Mouse (Mus musculus): ENCODE measurements around the gene Asz1. TPM values are rescaled to one million over a fixed set of nuclear protein-coding genes. Genes with fewer than 3 reads are reported as not detected.

Gene Asz1
- polyA plus RNA-seq (2015; fragmentation: Nextera tagmentation; extraction: Ambion mirVana) = not detected in 2 replicates

- no peak within 1 kb of the TSS for H3K4me2 ChIP-seq (replicated peaks)
- no peaks in the 10 kb centered on the region for H3K4me1 ChIP-seq
- 95% methylated on average over 22 of the region's 22 CpGs for WGBS
- H3K9me3 ChIP-seq = no peaks in the 10 kb centered on the region
- no peaks in the 10 kb centered on the region for H3K36me3 ChIP-seq
- H3K27me3 ChIP-seq = no peaks in the 10 kb centered on the region
- no peak for ATAC-seq (replicated peaks)
- no peak within 1 kb of the TSS for H3K27ac ChIP-seq (replicated peaks)
- no peak within 1 kb of the TSS for H3K9ac ChIP-seq (replicated peaks)
- H3K4me3 ChIP-seq = no peak within 1 kb of the TSS
Observed at GRCm38 (mm10) chr6:18108934-18109333, at the start of gene Asz1. Gene Asz1 (minus strand): TSS chr6:18109061.

DNA sequence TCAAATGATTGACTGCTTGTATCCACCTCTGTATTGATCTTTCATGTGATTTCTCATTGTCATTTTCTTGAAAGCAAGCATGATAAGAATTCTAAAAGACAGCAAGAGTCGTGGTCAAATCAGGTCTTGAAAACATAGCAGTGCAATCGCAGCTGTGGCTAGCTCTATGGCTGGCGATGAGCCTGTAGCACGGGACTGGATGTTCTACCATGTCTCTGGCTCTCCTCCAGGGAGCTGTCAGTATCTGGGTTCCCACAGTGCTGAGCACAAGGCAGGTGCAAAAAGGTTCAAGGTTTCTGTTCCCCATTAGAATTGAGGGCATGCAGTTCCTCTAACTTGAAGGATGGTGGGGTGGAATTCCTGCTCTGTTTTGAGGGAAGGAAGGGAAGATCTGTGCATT, 44.2 kb upstream of the Asz1 start:
- no peaks in the 10 kb centered on the region for H3K36me3 ChIP-seq
- no peak overlapping the region for H3K4me2 ChIP-seq (replicated peaks)
- no peak for ATAC-seq (replicated peaks)
- H3K9me3 ChIP-seq = no peaks in the 10 kb centered on the region
- no peaks in the 10 kb centered on the region for H3K27me3 ChIP-seq
- no peaks in the 10 kb centered on the region for H3K4me1 ChIP-seq
- 76% methylated on average over 4 of the region's 4 CpGs for WGBS
- H3K4me3 ChIP-seq = no peak overlapping the region
- no peak overlapping the region for H3K9ac ChIP-seq (replicated peaks)
- no peak overlapping the region for H3K27ac ChIP-seq (replicated peaks)

GRCm38 (mm10) chr6:18135246-18135645, 26.4 kb upstream of the Asz1 start:
- Histone ChIP-seq H3K4me1 (no peaks in the 10 kb centered on the region), H3K9me3 (no peaks in the 10 kb centered on the region), H3K27ac (replicated peaks) (no peak overlapping the region), H3K27me3 (no peaks in the 10 kb centered on the region), H3K9ac (replicated peaks) (no peak overlapping the region), H3K4me2 (replicated peaks) (no peak overlapping the region), H3K4me3 (no peak overlapping the region), H3K36me3 (no peaks in the 10 kb centered on the region)
- ATAC-seq (replicated peaks) = no peak
- WGBS = 52% methylated on average over 1 of the region's 1 CpGs

DNA sequence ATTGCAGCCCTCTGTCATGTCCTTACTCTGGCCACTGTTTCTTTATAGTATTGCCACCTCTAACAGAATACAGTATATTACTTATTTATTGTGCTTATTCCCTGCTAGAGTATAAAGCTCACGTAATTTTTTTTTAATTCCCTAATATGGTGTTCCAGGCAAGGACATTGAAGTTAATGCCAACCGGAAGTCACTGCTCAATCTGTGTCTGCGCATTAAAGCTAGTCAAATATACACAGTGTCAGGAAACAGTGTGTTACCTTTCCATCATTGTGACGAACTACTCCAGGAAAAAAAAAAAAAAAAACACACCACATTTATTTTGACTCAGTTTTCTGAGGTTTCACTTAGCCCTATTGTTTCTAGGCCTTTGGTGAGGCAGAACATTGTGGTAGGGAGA, 19.2 kb upstream of the Asz1 start:
- H3K9me3 ChIP-seq = no peaks in the 10 kb centered on the region
- ATAC-seq (replicated peaks) = no peak
- 88% methylated on average over 4 of the region's 4 CpGs for WGBS
- no peak overlapping the region for H3K9ac ChIP-seq (replicated peaks)
- no peak overlapping the region for H3K4me2 ChIP-seq (replicated peaks)
- no peaks in the 10 kb centered on the region for H3K36me3 ChIP-seq
- H3K27me3 ChIP-seq = no peaks in the 10 kb centered on the region
- H3K27ac ChIP-seq (replicated peaks) = no peak overlapping the region
- no peak overlapping the region for H3K4me3 ChIP-seq
- no peaks in the 10 kb centered on the region for H3K4me1 ChIP-seq

GRCm38 (mm10) chr6:18127206-18127983, 18.5 kb upstream of the Asz1 start:
- Histone ChIP-seq H3K9me3 (no peaks in the 10 kb centered on the region), H3K27me3 (no peaks in the 10 kb centered on the region), H3K36me3 (no peaks in the 10 kb centered on the region), H3K27ac (replicated peaks) (no peak overlapping the region), H3K4me2 (replicated peaks) (no peak overlapping the region), H3K4me3 (no peak overlapping the region), H3K4me1 (no peaks in the 10 kb centered on the region), H3K9ac (replicated peaks) (no peak overlapping the region)
- WGBS = 33% methylated on average over 2 of the region's 2 CpGs
- ATAC-seq (replicated peaks) = no peak

DNA sequence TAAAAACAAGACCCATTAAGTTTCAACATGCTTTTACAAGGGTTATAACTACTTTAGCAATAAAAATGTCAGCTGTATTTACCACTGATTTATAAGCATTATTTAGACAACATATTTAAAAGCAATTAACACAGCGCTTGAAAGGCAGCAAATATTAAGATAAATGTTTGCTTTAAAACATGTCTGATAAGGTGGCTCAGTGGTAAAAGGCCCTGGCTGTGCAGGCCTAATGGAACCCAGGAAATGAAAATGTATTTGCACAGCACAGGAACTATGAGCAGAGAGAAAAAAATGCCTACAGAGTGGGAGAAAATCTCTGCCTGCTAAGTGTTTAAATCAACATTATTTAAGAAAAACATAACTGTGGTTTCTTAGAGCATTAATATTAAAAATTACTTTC, 12.0 kb downstream of the Asz1 start:
- no peak for ATAC-seq (replicated peaks)
- Histone ChIP-seq H3K27ac (replicated peaks) (no peak overlapping the region), H3K4me1 (no peaks in the 10 kb centered on the region), H3K9ac (replicated peaks) (no peak overlapping the region), H3K36me3 (no peaks in the 10 kb centered on the region), H3K4me2 (replicated peaks) (no peak overlapping the region), H3K9me3 (no peaks in the 10 kb centered on the region), H3K4me3 (no peak overlapping the region), H3K27me3 (no peaks in the 10 kb centered on the region)
- 92% methylated on average over 1 of the region's 1 CpGs for WGBS

GRCm38 (mm10) chr6:18089098-18089497, 19.8 kb downstream of the Asz1 start:
- Histone ChIP-seq H3K9ac (replicated peaks) (no peak overlapping the region), H3K36me3 (no peaks in the 10 kb centered on the region), H3K9me3 (no peaks in the 10 kb centered on the region), H3K4me3 (no peak overlapping the region), H3K27ac (replicated peaks) (no peak overlapping the region), H3K27me3 (no peaks in the 10 kb centered on the region), H3K4me1 (no peaks in the 10 kb centered on the region), H3K4me2 (replicated peaks) (no peak overlapping the region)
- ATAC-seq (replicated peaks) = no peak
- WGBS = 87% methylated on average over 5 of the region's 5 CpGs

DNA sequence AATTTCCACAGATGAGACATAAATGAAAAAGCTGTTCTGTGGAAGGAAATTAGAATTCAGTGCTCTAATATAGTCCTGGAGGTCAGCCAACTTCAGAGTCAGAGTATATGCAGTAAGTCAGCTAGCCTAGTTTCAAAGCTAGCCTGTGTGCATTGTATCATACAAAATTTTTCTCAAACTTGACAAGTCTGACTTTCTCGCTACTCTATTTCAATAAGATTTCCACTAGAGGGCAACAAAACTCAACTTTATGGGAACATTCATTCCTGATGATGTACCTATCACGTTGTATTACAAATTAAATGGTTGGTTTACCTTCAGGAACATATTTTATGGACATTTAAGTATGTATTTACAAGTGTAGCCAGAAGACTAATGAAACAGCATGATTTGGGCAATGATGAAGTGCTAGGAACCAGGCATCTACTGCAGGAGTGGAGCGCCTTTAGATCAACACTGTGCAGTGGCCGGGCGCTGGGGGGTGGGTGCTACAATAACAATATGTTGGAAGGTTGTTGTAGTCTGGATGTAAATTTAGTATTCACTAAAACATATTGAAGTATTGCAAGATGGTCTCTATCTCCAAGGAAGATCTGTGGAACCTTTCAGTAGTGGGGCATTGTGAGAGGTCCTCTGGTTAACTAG, 21.6 kb downstream of the Asz1 start:
- Histone ChIP-seq H3K4me2 (replicated peaks) (no peak overlapping the region), H3K4me3 (no peak overlapping the region), H3K9me3 (no peaks in the 10 kb centered on the region), H3K27ac (replicated peaks) (no peak overlapping the region), H3K27me3 (no peaks in the 10 kb centered on the region), H3K4me1 (no peaks in the 10 kb centered on the region), H3K9ac (replicated peaks) (no peak overlapping the region), H3K36me3 (no peaks in the 10 kb centered on the region)
- peak; percentile 55; the same call in 1 of the 2 replicates for ATAC-seq (replicated peaks)
- WGBS = 61% methylated on average over 5 of the region's 5 CpGs

DNA sequence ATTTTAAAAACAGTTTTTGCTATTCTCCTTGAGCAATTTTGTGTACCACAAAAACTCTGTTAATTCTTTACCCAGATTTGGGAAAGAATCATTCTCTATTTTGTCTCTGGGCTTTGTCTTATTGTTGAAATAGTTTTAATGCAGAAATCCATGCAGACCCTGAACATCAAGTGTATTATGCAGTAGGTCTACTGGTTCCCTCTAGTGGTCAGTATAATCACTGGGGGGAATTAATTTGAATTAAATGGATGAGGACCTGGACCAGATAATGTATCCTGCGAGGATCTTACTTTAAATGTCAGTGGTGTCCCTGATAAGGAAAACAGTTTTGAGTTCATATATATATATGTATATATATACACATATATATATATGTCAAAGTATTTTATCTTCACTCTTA, 30.2 kb downstream of the Asz1 start:
- Histone ChIP-seq H3K27me3 (no peaks in the 10 kb centered on the region), H3K9ac (replicated peaks) (no peak overlapping the region), H3K9me3 (no peaks in the 10 kb centered on the region), H3K36me3 (no peaks in the 10 kb centered on the region), H3K4me2 (replicated peaks) (no peak overlapping the region), H3K27ac (replicated peaks) (no peak overlapping the region), H3K4me1 (no peaks in the 10 kb centered on the region), H3K4me3 (no peak overlapping the region)
- 29% methylated on average over 1 of the region's 1 CpGs for WGBS
- 0 out of 2 replicates have a peak, but pooled peaks have one; percentile 38 for ATAC-seq (replicated peaks)

DNA sequence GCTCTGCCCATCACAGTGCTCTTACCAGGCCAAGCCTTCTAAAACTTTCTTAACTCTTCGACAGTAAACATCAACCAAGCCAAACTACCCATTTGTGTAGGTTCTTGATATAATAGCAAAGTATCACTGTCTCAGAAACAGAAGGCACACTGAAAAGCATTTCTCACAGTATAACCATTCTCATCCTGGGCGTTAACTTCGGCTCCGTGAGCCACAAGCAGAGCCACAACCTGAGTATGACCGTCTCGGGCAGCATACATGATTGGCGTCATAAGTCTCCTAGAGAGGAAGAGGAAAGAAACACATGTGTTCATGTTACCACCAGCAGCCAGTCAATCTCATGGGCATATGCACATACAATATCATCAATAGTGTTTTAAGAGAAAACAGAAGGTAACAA, 31.9 kb downstream of the Asz1 start:
- Histone ChIP-seq H3K27ac (replicated peaks) (no peak overlapping the region), H3K27me3 (no peaks in the 10 kb centered on the region), H3K9ac (replicated peaks) (no peak overlapping the region), H3K4me3 (no peak overlapping the region), H3K9me3 (no peaks in the 10 kb centered on the region), H3K36me3 (no peaks in the 10 kb centered on the region), H3K4me2 (replicated peaks) (no peak overlapping the region), H3K4me1 (no peaks in the 10 kb centered on the region)
- 82% methylated on average over 7 of the region's 7 CpGs for WGBS
- no peak for ATAC-seq (replicated peaks)

DNA sequence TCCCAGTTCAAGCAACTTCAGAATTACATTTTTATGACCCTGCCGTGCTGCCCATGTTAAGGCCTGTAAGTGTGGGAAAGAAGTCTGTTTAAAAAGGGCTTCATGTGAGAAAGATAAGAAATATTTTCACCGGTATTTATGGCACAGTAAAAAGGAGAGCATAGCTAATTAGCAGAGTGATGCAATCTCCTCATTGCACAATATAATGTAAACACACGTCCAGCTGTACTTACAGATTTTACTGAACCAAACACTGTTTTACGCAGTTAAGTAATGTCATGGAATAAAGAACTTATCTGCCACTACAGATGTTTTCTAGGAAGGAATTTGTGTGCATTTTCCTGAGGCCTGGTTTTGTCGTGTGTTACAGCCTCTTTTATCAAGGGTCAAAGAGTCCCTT, 32.3 kb downstream of the Asz1 start:
- H3K4me1 ChIP-seq = no peaks in the 10 kb centered on the region
- WGBS = 70% methylated on average over 5 of the region's 5 CpGs
- H3K9ac ChIP-seq (replicated peaks) = no peak overlapping the region
- no peaks in the 10 kb centered on the region for H3K9me3 ChIP-seq
- no peaks in the 10 kb centered on the region for H3K27me3 ChIP-seq
- no peak overlapping the region for H3K4me3 ChIP-seq
- H3K27ac ChIP-seq (replicated peaks) = no peak overlapping the region
- no peak for ATAC-seq (replicated peaks)
- no peaks in the 10 kb centered on the region for H3K36me3 ChIP-seq
- no peak overlapping the region for H3K4me2 ChIP-seq (replicated peaks)

DNA sequence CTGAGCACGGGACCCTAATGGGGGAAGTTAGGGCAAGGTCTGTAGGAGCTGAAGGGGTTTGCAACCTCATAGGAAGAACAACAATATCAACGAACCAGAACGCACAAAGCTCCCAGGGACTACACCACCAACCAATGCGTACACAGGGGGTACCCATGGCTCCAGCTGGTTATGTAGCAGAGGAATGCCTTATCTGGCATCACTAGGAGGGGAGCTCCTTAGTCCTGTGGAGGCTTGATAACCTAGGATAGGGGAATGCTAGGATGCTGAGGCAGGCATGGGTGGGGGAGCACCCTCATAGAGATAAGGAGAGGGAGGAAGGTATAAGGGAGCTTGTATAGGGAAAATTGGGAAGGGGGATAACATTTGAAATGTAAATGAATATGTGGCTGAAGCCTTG, 51.0 kb downstream of the Asz1 start:
- Histone ChIP-seq H3K27me3 (no peaks in the 10 kb centered on the region), H3K9ac (replicated peaks) (no peak overlapping the region), H3K9me3 (no peaks in the 10 kb centered on the region), H3K4me1 (no peaks in the 10 kb centered on the region), H3K27ac (replicated peaks) (no peak overlapping the region), H3K4me3 (no peak overlapping the region), H3K4me2 (replicated peaks) (no peak overlapping the region), H3K36me3 (no peaks in the 10 kb centered on the region)
- no peak for ATAC-seq (replicated peaks)
- 86% methylated on average over 4 of the region's 4 CpGs for WGBS

DNA sequence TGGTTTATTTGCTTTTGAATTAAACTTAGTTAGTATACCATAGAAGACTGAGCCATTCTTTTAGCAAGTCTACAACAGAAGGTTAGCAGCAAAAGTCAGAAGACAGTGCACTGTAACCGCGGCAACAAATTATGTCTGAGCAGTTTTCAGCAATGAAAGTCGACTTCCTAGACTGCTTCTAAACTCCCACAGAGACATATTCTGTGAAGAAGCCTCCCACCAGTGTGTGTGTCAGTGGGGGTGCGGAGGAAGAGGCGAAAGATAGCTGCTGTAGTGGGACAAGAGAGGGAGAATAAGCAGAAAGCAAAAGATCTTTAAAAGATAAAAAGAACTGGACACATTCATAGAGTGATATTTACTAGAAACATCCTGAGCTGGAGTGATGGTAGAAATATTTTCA, 57.2 kb downstream of the Asz1 start:
- H3K9ac ChIP-seq (replicated peaks) = no peak overlapping the region
- H3K27me3 ChIP-seq = no peaks in the 10 kb centered on the region
- no peaks in the 10 kb centered on the region for H3K36me3 ChIP-seq
- no peak overlapping the region for H3K4me3 ChIP-seq
- H3K4me1 ChIP-seq = no peaks in the 10 kb centered on the region
- ATAC-seq (replicated peaks) = no peak
- no peaks in the 10 kb centered on the region for H3K9me3 ChIP-seq
- WGBS = 70% methylated on average over 5 of the region's 5 CpGs
- no peak overlapping the region for H3K27ac ChIP-seq (replicated peaks)
- no peak overlapping the region for H3K4me2 ChIP-seq (replicated peaks)

All from forebrain, embryonic 15.5 days (tissue).